Mouse (Mus musculus) spleen, postnatal 14 days (tissue): ENCODE measurements around the gene Mapre3.

ENCODE experiments used
- DNase-seq, 2 experiments: peaks; one replicate each; pipeline ENCODE4 v3.0.0; 2021 to 2022; ENCODE audit warnings: low spot score in 2 of 2

The Mapre3 gene

GRCm38 (mm10) chr5:30824124-30824988 is 9.9 kb downstream of the Mapre3 start:
- DNase-seq, result no peak

DNA sequence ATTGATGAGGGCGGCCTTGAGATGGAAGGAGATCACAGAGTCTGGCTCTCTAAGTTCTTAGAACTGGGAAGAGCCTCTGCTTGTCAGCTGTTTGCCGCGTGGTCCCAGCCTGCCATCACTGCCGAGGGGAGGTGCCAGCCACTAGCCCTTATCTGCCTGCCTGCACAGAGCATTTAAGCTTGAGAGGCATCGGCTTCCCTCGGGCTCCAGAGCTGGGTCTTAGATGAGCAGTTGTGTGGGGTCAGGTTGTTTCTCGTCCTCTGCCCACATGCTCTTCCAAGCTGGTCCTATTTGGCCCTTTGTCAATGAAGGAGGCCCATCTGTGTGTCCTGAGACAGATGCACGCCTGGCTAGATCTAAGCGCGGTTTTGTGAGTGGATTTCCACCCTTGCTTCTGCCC is 10.7 kb downstream of the Mapre3 start:
- no peak for DNase-seq

DNA sequence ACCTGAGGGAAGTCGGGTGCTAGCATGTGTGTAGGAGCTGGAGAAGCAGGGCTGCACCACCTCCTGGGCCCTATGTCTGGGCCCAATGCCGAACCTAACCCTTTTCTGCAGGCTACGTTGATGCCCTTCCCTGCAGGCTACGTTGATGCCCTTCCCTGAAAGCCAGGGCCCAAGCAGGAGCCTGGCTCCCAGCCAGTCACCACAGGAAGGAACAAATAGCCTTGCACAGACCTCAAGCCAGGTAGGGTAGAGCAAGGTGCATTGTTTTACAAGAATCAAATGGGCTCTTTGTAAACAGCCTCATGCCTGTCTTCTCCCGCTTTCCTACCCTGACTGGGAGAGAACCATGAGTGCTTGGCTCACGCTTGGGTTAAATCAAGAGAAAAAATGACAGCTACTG is 11.4 kb downstream of the Mapre3 start:
- no peak for DNase-seq

- no peak for DNase-seq
These were observed 19.0 kb downstream of the Mapre3 start for GRCm38 (mm10) chr5:30833416-30833815.

DNA sequence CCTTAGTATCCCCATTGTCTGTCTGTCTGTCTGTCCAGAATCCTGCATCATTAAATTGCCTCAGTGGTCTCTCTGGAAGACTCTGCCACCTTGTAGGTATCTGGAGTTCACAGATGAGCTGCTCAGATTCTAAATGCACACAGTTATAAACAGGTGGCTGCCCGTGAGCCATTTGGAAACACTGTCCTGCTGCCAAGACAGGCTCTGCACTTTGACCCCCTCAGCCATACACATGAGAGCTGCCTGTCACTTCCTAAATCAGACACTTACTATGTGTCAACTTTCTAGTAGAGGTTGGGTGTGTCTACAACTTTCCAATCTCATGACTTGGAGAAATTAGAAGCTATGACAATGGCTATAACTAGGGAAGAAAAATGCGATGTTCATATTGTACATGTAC is 25.3 kb downstream of the Mapre3 start:
- no peak for DNase-seq

GRCm38 (mm10) chr5:30841896-30842295 is 27.5 kb downstream of the Mapre3 start:
- no peak for DNase-seq

GRCm38 (mm10) chr5:30849891-30850555 is 35.6 kb downstream of the Mapre3 start:
- DNase-seq, result no peak

- no peak for DNase-seq
These were observed 36.1 kb downstream of the Mapre3 start for GRCm38 (mm10) chr5:30850556-30850925.

- no peak for DNase-seq
These were observed 39.1 kb downstream of the Mapre3 start for GRCm38 (mm10) chr5:30853522-30853921.

DNA sequence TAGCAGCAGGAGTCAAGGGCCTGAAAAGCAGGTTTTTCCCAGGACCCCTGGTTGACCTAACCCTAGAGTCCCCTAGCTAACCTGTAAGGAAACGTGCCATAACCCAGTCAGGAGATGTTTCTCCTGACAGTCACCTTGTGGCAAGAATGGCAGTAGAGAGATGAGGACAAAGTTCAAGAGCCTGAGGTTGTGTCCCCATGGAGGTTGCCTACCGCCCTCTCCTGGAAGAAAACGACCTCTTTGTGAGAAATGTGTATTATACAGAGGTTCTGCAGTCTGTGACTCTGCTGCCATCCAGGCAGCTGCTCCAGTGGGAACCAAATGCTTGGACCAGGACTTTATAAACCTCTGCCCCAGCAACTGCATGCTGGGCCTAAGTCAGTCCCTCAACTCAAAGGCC is 41.2 kb downstream of the Mapre3 start:
- no peak for DNase-seq

DNA sequence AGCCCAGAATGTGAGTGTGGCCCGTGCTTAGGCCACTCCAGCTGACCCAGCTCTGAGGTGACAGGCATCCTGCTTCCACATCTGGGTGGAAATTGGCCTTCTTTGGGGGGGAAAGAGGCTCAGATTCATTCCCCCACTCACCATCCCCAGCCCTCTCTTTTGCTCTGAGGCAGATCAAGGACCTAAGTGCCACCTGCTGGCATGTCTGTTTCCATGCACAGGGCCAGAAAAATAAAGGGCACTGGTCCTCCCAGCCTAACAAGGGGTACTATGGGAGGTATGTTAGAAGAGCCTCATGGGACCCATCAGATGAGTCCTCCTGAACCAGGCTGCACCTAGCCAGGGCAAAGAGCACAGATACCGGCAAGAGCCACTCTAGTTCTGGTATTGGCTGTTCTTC is 41.7 kb downstream of the Mapre3 start:
- no peak for DNase-seq

- DNase-seq, result peak in 1 of 2 experiments; percentile 35
These were observed 49.4 kb downstream of the Mapre3 start for GRCm38 (mm10) chr5:30863852-30864251.

GRCm38 (mm10) chr5:30864322-30864721 is 49.9 kb downstream of the Mapre3 start:
- DNase-seq, result no peak

DNA sequence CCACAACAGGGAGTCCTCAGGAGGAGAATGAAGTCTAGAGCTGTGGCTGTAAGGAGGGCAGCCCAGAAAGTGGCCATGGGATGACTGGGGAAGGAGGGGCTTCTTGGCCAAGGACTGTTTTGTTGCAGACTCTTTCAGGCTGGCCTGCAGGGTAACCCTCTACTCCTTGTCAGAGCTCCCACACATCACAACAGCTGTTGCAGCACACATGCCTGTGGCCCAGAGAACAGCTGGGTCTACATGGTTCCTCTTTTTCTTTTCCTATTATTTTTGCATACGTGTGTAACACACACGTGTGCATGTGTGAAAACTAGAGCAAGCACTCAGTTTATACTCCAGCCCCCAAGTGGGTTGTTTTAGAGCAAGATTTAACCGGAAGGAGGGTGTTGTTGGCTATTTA is 52.4 kb downstream of the Mapre3 start:
- no peak for DNase-seq

DNA sequence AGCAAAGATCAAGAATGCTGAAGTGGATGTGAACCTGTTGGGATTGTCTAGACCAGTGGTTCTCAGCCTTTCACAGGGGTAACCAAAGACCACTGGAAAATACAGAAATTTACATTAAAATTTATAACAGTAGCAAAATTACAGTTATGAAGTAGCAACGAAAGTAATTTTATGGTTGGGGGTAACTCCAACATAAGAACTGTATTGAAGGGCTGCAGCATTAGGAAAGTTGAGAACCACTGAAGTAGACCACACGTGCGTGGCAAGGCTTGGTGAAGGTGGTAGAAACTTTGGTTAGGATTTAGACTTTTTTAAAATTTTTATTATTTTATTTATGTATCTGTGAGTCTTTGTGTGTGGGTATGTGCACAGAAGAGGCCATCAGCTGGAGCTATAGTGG is 53.3 kb downstream of the Mapre3 start, which contains the start of gene Tmem214:
Gene Tmem214 (plus strand): TSS at position 301 of the 400 bp plus-strand sequence.
- no peak for DNase-seq

DNA sequence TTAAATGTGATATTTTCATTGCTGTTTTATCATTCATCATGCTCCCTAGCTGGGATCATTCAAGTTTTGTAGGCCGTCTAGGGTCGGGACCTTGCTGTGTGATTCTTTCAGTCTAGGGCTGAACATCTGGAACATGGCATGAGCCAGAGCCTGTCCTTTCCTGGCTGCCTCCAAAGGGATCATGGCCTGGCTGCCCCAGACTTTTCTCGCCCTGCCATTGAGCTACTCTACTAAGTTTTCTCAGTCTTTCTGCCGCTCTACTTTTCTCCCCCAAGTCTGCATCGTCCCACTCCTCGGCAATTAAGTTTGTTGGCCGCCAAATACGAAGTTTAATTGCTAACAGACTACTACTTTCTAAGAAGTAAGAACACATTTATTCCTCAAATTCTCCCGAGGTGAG is 54.5 kb downstream of the Mapre3 start:
- DNase-seq, result no peak

DNA sequence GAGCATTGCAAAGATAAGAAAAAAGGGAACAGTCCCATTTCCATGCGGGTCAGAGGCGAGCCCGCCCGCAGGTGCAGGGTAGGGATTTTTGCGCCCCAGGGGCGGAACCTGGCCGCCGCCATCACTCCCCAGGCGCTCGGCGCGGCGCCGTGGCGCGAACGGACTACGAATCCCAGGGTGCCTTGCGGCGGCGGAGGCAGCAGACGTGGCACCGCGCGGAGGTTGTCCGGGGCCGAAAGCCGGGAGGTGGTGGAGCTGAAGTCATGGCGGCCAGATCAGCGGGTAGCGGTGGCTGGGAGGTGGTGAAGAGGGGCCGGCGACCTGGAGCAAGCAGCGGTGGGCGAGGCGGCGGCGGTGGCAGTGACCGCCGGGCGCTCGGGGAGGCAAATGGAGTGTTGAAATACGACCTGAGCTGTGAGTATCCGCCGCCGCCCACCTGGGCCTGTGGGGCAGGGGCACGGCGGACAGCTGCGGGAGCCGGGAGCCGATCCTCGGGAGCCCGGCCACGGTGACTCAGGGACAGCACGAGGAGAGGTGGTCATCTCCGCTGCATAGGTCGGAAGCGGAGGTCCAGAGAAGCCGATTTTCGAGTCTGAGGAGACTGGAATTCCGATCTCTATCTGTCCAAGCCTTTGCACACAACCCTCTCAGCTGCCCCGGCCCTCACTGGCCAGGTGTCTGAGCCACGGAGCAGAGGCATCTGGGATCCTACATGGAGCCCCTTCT is 55.1 kb downstream of the Mapre3 start:
- peak; percentile 85 to 95 for DNase-seq

- no peak for DNase-seq
These were observed 55.6 kb downstream of the Mapre3 start for GRCm38 (mm10) chr5:30870131-30870406.

DNA sequence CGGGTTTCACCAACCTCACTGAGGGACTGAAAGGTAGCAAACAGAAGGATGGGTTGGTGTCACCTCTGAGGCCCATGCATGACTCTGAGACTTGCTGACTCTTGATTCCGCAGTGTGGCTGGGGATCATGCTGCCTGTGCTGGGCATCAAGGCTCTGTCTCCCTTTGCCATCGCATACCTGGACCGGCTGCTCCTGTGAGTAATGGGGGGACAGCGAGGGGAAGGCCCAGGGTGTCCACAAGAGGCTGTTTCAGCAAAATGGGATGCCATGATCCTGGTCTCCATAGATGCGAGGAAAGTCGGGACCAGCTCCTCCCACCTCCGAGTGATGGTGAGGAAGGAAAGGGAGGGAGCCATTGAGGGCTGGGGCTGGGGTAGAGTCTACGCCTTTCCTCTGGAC is 58.1 kb downstream of the Mapre3 start:
- DNase-seq, result no peak

GRCm38 (mm10) chr5:30874365-30874764 is 59.9 kb downstream of the Mapre3 start:
- no peak for DNase-seq

- DNase-seq, result no peak
These were observed 64.2 kb downstream of the Mapre3 start for GRCm38 (mm10) chr5:30878616-30879015.

- DNase-seq, result no peak
These were observed 65.0 kb downstream of the Mapre3 start for GRCm38 (mm10) chr5:30879347-30879943.
